Mouse (Mus musculus): ENCODE measurements around the gene Ccdc115.
"Not testable (repeated sequence)": the region's sequence is repeated elsewhere in the genome, so short reads cannot be mapped to it uniquely, and the experiment has no call there.

Gene Ccdc115

GRCm38 (mm10) chr1:34438381-34439051, 956 bp downstream of the Ccdc115 start:
- DNase-seq (ENCODE audit: low spot score in 2 of 2) = no peak

DNA sequence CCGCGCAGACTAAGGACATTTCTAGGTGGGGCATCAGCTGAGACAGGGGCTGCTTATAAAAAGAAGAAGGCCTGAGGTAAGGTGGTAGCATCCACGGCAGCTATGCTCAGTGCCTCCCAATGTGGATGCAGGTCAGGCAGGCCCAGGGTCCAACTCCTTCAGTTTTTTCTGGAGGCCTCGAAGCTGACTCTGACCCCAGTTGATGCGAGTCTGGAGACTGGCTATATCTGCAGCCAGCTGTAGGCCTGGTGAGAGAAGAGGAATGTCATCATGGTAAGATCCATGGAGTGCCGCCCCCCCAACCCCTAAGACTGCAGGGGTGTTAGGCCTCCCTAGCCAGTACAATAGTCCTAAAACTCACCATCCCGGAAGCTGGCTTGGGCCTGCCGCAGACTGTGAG, 2.1 kb downstream of the Ccdc115 start:
- DNase-seq (ENCODE audit: low spot score in 2 of 2) = not testable (repeated sequence)

GRCm38 (mm10) chr1:34436374-34436773, 3.1 kb downstream of the Ccdc115 start:
- no peak for DNase-seq (ENCODE audit: low spot score in 2 of 2)

DNA sequence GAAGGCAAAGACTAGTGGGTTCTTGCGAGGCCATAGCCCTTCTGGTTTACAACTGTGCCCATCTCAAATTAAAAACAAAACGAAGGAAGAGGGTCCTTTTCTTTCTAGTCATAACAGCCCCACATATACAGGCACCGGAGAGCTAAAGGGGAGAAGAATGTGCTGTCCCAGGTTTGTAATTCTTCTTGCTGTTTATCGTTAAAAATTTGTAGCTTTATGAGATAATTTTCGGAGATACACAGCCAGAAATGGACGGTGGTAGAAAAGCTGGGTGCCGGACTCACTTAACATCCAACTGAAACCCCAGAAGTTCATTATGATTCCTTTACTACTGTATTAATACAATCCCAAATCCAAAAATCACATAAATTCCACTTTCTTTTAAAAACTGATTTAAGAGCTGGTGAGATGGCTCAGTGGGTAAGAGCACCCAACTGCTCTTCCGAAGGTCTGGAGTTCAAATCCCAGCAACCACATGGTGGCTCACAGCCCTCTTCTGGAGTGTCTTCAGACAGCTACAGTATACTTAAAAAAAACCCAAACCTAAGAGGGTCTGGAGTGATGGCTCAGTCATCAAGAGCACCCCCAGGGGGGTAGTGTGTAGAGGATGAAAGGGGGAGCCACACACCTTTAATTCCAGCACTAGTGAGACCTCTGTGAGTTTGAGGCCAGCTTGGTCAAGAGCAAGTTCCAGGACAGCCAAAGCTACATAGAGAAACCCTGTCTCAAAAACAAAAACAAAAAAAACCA, 3.9 kb downstream of the Ccdc115 start:
- DNase-seq (ENCODE audit: low spot score in 2 of 2) = no peak

GRCm38 (mm10) chr1:34434660-34435160, 4.8 kb downstream of the Ccdc115 start:
- DNase-seq (ENCODE audit: low spot score in 2 of 2) = peak; percentile 85 to 89

- DNase-seq (ENCODE audit: low spot score in 2 of 2) = no peak
Measured at GRCm38 (mm10) chr1:34433891-34434521, 5.5 kb downstream of the Ccdc115 start.

DNA sequence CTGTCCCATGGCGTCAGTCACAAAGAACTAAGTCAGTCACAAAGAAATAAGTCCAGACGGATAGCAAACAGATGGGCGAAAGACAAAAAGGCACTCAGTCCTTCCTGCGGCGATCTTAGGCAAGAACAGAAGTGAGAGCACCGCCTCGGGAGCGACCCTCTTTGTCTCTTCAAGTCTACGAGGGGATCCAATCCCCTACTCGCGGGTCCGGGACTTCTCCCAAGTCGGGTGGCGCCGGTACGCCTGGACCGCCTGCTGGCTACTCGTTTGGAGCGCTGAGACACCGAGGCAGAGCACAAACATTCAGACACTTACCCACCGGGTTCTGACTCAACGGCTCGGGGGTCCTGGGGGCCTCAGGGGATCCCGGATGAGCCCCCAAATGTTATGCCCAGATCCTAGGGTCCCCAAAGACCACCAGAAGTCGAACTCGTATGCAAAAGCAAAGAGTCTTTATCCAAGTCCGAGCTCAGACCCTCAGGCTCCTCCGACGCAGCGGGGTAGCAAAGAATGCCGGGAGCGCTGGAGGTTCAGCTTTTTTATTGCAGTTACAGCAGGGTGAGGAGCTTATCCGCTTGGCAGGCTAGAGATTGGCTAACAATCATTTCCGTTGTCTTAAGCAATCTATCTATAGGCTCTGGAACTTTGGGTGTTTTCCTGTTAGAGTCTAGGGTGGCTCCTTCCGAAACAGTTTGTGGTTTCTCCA, 6.5 kb downstream of the Ccdc115 start:
- DNase-seq (ENCODE audit: low spot score in 2 of 2) = no peak

GRCm38 (mm10) chr1:34432411-34432775, 7.1 kb downstream of the Ccdc115 start:
- no peak for DNase-seq (ENCODE audit: low spot score in 2 of 2)

DNA sequence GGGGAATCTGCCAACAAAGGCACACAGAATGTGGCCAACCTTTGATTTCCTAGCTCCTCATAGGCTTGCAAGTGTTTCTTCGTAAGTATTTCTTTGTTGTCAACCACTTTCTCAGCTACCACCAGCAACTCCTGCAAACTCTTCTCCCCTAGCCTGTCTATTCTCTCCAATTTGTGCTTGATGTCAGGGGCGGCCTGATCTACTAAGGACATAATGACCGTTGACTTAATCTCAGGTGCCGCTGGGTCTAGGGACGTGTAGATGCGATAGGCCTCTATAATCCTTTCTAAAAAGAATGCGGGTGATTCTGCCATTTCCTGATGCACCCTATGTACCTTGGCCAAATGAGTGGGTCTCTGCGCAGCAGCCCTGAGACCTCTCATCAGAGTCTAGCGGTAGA, 8.0 kb downstream of the Ccdc115 start:
- DNase-seq (ENCODE audit: low spot score in 2 of 2) = no peak

DNA sequence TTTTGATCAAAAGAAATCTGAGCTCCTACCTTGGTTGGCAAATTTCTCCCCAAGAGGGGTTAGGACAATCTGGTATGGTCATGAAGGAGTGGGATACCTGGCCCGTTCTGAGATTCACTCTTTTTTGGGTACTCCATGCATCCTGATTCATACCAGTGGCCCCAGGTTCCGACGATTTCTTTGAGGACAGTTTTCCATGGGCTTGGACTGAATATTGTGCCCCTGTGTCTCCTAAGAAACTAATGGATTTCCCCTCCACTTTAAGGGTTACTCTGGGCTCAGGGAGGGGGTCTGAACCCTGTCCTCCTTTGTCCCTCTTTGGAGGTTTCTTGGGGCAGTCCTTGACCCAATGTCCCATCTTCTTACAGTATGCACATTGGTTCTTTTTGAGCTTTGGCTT, 8.5 kb downstream of the Ccdc115 start:
- DNase-seq (ENCODE audit: low spot score in 2 of 2) = no peak

GRCm38 (mm10) chr1:34429281-34429680, 10.2 kb downstream of the Ccdc115 start:
- DNase-seq (ENCODE audit: low spot score in 2 of 2) = no peak

DNA sequence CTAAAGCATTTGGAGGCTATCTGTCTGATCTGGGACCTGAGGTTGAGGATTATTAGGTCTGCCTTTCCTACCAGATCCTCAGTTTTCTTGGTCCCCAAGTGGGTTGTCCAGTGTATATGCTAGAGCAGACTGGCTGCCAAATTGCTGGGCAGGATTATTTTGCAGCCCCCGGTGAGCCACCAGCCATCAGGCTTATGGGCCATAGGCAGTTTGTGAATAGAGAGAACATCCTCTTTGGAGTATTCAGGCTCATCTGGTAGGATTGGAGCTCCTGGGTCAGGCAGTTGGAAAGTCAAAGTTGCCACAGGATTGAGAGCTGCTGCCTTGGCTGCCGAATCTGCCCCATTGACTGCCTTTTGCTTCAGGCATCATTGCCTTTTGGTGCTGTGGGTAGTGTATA, 11.0 kb downstream of the Ccdc115 start:
- DNase-seq (ENCODE audit: low spot score in 2 of 2) = no peak

- DNase-seq (ENCODE audit: low spot score in 2 of 2) = no peak
Measured at GRCm38 (mm10) chr1:34399182-34399953, 40.1 kb downstream of the Ccdc115 start.

GRCm38 (mm10) chr1:34396321-34396720, 43.2 kb downstream of the Ccdc115 start:
- DNase-seq (ENCODE audit: low spot score in 2 of 2) = no peak

DNA sequence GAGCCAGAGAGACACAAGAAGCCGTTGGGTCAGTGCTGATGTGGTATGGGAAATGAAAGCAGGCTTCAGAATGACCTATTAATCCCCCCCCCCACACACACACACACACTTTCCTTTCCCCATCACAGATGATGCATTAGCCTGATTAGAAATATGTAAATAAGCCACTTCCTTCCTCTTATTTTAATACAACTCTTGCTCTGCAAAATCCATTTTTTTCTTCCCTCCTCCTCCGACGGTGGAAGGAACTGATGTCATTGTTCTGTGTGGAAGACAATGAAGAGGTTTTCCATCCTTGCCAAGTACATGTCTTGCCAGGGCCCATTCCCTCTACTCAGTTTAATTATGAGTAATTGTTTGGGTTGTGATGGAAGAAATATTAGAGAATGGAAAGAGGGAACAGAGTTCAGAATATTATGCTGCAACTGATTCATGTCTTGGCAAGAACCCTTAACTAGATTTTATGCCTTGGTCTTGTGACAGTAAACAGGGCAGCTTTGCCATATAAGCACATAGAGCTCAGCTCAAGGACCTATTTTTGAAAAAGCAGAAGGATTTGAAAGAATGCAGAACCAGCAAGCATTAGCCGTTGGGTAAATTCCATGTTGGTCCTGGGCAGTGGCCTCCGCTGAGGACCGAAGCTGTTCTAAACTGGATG, 50.1 kb downstream of the Ccdc115 start:
- no peak for DNase-seq (ENCODE audit: low spot score in 2 of 2)

GRCm38 (mm10) chr1:34388849-34389233, 50.6 kb downstream of the Ccdc115 start:
- peak in 1 of 2 experiments; percentile 5 for DNase-seq (ENCODE audit: low spot score in 2 of 2)

- DNase-seq (ENCODE audit: low spot score in 2 of 2) = no peak
Measured at GRCm38 (mm10) chr1:34387346-34388327, 51.8 kb downstream of the Ccdc115 start.

Data from right cerebral cortex, postnatal 36 days (tissue).